Mouse (Mus musculus): ENCODE data around the gene H6pd. TPM values are rescaled to one million over a fixed set of nuclear protein-coding genes. Genes with fewer than 3 reads are reported as not detected.

H6pd gene
- total RNA-seq, 2 experiments from 2014 or later: 45.0 to 45.7 TPM

GRCm38 (mm10) chr4:150029885-150030284 is 21.1 kb upstream of the H6pd start:
- intact Hi-C loops (cut with DNase I): no loop called here
- DNase-seq: no peak

- no peak for DNase-seq
- intact Hi-C loops (cut with DNase I): no loop called here
Observed at GRCm38 (mm10) chr4:150023518-150023917, 14.7 kb upstream of the H6pd start.

GRCm38 (mm10) chr4:150019741-150020380 is 11.0 kb upstream of the H6pd start:
- intact Hi-C loops (cut with DNase I): no loop called here
- DNase-seq: no peak

- intact Hi-C loops (cut with DNase I): no loop called here
- no peak for DNase-seq
Observed at GRCm38 (mm10) chr4:150015436-150015835, 6.6 kb upstream of the H6pd start.

GRCm38 (mm10) chr4:150014378-150015091 is 5.7 kb upstream of the H6pd start:
- DNase-seq: no peak
- intact Hi-C loops (cut with DNase I): no loop called here

GRCm38 (mm10) chr4:150013805-150014204 is 5.0 kb upstream of the H6pd start:
- DNase-seq: no peak
- intact Hi-C loops (cut with DNase I): no loop called here

- intact Hi-C loops (cut with DNase I): no loop called here
- DNase-seq: no peak
Observed at GRCm38 (mm10) chr4:150013186-150013690, 4.4 kb upstream of the H6pd start.

GRCm38 (mm10) chr4:150012322-150012723 is 3.5 kb upstream of the H6pd start:
- intact Hi-C loops (cut with DNase I): no loop called here
- no peak for DNase-seq

- DNase-seq: no peak
- intact Hi-C loops (cut with DNase I): no loop called here
Observed at GRCm38 (mm10) chr4:150011564-150012321, 2.9 kb upstream of the H6pd start.

- DNase-seq: no peak
- intact Hi-C loops (cut with DNase I): no loop called here
Observed at GRCm38 (mm10) chr4:150010054-150010730, 1.4 kb upstream of the H6pd start.

- DNase-seq: peak in 1 of 2 experiments; percentile 15
- intact Hi-C loops (cut with DNase I): loop anchor here (2.0 kb wide), 1 partner anchor 21 kb away; no protein-coding TSS in a partner anchor
Observed at GRCm38 (mm10) chr4:150009587-150009930, 736 bp upstream of the H6pd start.

GRCm38 (mm10) chr4:150008325-150008852 is 434 bp downstream of the H6pd start:
- DNase-seq: peak; percentile 79 to 87
- intact Hi-C loops (cut with DNase I): loop anchor here (2.0 kb wide), 1 partner anchor 20 kb away; no protein-coding TSS in a partner anchor

- intact Hi-C loops (cut with DNase I): no loop called here
- peak in 1 of 2 experiments; percentile 9 for DNase-seq
Observed at GRCm38 (mm10) chr4:150007444-150007843, 1.4 kb downstream of the H6pd start.

GRCm38 (mm10) chr4:150006991-150007390 is 1.8 kb downstream of the H6pd start:
- intact Hi-C loops (cut with DNase I): no loop called here
- peak in 1 of 2 experiments; percentile 8 for DNase-seq

GRCm38 (mm10) chr4:150006122-150006854 is 2.5 kb downstream of the H6pd start:
- intact Hi-C loops (cut with DNase I): no loop called here
- peak in 1 of 2 experiments; percentile 7 for DNase-seq

GRCm38 (mm10) chr4:150005231-150005630 is 3.6 kb downstream of the H6pd start:
- intact Hi-C loops (cut with DNase I): no loop called here

GRCm38 (mm10) chr4:150003641-150004040 is 5.2 kb downstream of the H6pd start:
- peak in 1 of 2 experiments; percentile 22 for DNase-seq
- intact Hi-C loops (cut with DNase I): no loop called here

More at GRCm38 (mm10) chr4:150005231-150005630, 3.6 kb downstream of the H6pd start:
- peak in 1 of 2 experiments; percentile 13 for DNase-seq

- intact Hi-C loops (cut with DNase I): no loop called here
- DNase-seq: peak in 1 of 2 experiments; percentile 48
Observed at GRCm38 (mm10) chr4:150003021-150003580, 5.7 kb downstream of the H6pd start.

GRCm38 (mm10) chr4:150002021-150002528 is 6.7 kb downstream of the H6pd start:
- intact Hi-C loops (cut with DNase I): no loop called here
- DNase-seq: peak in 1 of 2 experiments; percentile 49
